Mouse (Mus musculus) natural killer cell, adult 2 months (primary cell): ENCODE data around the gene Emilin2.

Experiments
- DNase-seq, 2 experiments: peaks; one replicate each; pipeline ENCODE4 v3.0.0; 2022; ENCODE audit warnings: low spot score in 2 of 2

The Emilin2 gene

GRCm38 (mm10) chr17:71203998-71204808 lies 107.6 kb downstream of the Emilin2 start:
- no peak for DNase-seq
